Mouse (Mus musculus): ENCODE measurements at regions not wholly inside any gene's neighbourhood (a gene's known extent, or its start where the extent isn't known, plus 50 kb on each side); places are given as distances from the start of the nearest gene placed in this dataset.
"Not testable (repeated sequence)": the region's sequence is repeated elsewhere in the genome, so short reads cannot be mapped to it uniquely, and the experiment has no call there.

DNA sequence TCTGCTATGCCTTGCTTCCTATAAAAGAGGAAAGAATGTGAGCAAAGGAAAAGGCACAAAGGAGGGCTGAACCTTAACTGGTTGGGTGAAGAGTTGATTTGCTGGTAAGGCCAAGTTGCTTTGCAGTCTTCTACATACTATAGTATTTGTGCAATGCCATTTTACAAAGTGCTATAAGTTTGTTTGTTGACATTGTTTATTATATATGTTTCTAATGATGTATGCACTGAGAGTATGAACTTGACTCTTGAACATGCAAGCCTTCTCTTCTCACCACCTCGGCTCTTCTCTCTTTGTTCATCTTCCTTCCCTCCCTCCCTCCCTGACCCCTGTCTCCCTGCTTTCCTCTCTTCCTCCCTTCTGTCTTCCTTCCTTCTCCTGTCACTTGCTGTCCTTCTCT is 135.9 kb upstream of the 1700056E22Rik start:
- no peak overlapping the region for H3K4me3 ChIP-seq (ENCODE audit: control insufficient read depth, low read depth, low read length)
- TF ChIP-seq CTCF (IDR thresholded peaks at IDR 0.05; ENCODE audit: control insufficient read depth, insufficient read depth, insufficient replicate concordance, low read depth, low read length) (no peak), POLR2A (IDR thresholded peaks at IDR 0.05; ENCODE audit: control insufficient read depth, low read depth, low read length) (no peak)
- no peaks in the 10 kb centered on the region for H3K4me1 ChIP-seq (ENCODE audit: control insufficient read depth, insufficient read depth, low read length)
- no peaks in the 10 kb centered on the region for H3K36me3 ChIP-seq (ENCODE audit: control insufficient read depth, insufficient read depth, low read length)
- no peaks in the 10 kb centered on the region for H3K27me3 ChIP-seq (ENCODE audit: control insufficient read depth, insufficient read depth, low read length)
- H3K27ac ChIP-seq (ENCODE audit: control insufficient read depth, insufficient read depth, low read depth, low read length): no peak overlapping the region

DNA sequence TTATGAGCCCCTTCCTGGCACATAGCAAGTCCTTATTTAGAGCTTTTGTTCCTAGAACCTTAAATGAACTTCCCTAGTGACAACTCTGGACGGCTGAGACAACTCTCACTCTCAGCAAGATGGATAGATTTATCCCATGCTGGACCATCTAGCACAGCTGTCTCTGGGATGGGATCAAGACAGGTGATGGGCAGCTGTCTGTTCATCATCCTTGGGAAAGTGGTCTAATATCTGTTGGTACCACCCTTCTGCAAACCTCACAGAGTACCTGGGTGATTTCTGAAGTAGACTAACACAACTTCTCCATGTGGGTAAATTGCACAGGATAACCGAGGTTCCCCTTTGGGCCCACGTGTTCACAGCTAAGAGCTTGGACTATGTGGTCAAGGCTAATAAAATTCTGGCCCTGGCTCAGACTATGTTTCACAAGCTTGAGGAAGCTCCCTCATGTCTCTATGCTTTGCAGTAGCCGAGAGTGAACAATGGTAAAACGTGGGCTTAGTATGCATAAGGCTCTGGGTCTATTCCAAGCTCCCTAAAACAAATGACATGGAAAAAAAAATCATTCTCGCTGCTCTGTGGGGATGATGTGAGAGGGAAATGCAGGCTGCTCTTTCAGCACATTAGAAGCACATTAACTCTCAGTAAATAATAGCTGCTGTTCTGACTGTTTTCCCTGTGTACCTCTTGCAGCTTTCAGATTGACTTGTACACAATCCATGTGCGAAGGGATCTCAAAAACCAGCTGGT is 135.1 kb upstream of the 1700056E22Rik start:
- TF ChIP-seq POLR2A (IDR thresholded peaks at IDR 0.05; ENCODE audit: control insufficient read depth, low read depth, low read length): no peak
- TF ChIP-seq CTCF (IDR thresholded peaks at IDR 0.05; ENCODE audit: control insufficient read depth, insufficient read depth, insufficient replicate concordance, low read depth, low read length): no peak
- Histone ChIP-seq H3K36me3 (ENCODE audit: control insufficient read depth, insufficient read depth, low read length) (no peaks in the 10 kb centered on the region), H3K4me1 (ENCODE audit: control insufficient read depth, insufficient read depth, low read length) (no peaks in the 10 kb centered on the region), H3K27ac (ENCODE audit: control insufficient read depth, insufficient read depth, low read depth, low read length) (no peak overlapping the region), H3K27me3 (ENCODE audit: control insufficient read depth, insufficient read depth, low read length) (no peaks in the 10 kb centered on the region), H3K4me3 (ENCODE audit: control insufficient read depth, low read depth, low read length) (no peak overlapping the region)

DNA sequence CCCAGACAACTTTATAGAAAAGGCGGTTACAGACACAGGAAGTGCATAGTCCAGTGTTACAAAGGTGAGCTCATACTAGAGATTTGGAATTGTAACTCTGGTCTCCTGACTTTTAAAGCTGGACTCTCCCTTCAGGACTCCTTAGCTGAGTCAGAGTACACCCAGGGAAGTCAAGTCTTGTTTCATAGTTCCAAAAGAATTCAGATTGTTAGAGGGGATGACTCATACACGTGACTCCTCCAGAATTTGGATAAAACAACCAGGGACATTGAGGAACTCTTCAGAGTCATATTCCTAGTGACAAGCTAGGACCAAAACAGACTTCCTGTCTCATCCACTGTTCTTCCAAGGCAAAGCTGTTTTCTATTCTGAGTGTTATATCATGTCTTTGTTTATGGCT is 132.8 kb upstream of the 1700056E22Rik start:
- Histone ChIP-seq H3K27me3 (ENCODE audit: control insufficient read depth, insufficient read depth, low read length) (no peaks in the 10 kb centered on the region), H3K36me3 (ENCODE audit: control insufficient read depth, insufficient read depth, low read length) (no peaks in the 10 kb centered on the region), H3K4me3 (ENCODE audit: control insufficient read depth, low read depth, low read length) (no peak overlapping the region), H3K27ac (ENCODE audit: control insufficient read depth, insufficient read depth, low read depth, low read length) (no peak overlapping the region), H3K4me1 (ENCODE audit: control insufficient read depth, insufficient read depth, low read length) (no peaks in the 10 kb centered on the region)
- TF ChIP-seq POLR2A (IDR thresholded peaks at IDR 0.05; ENCODE audit: control insufficient read depth, low read depth, low read length): no peak
- TF ChIP-seq CTCF (IDR thresholded peaks at IDR 0.05; ENCODE audit: control insufficient read depth, insufficient read depth, insufficient replicate concordance, low read depth, low read length): no peak

GRCm38 (mm10) chr1:184162526-184162925 is 128.4 kb upstream of the 1700056E22Rik start:
- not testable (repeated sequence) for H3K36me3 ChIP-seq (ENCODE audit: control insufficient read depth, insufficient read depth, low read length); H3K27me3 ChIP-seq (ENCODE audit: control insufficient read depth, insufficient read depth, low read length); H3K27ac ChIP-seq (ENCODE audit: control insufficient read depth, insufficient read depth, low read depth, low read length); H3K4me3 ChIP-seq (ENCODE audit: control insufficient read depth, low read depth, low read length); H3K4me1 ChIP-seq (ENCODE audit: control insufficient read depth, insufficient read depth, low read length)

- no peak overlapping the region for H3K4me3 ChIP-seq (ENCODE audit: control insufficient read depth, low read depth, low read length)
- H3K36me3 ChIP-seq (ENCODE audit: control insufficient read depth, insufficient read depth, low read length): no peaks in the 10 kb centered on the region
- H3K4me1 ChIP-seq (ENCODE audit: control insufficient read depth, insufficient read depth, low read length): no peaks in the 10 kb centered on the region
- H3K27ac ChIP-seq (ENCODE audit: control insufficient read depth, insufficient read depth, low read depth, low read length): no peak overlapping the region
- TF ChIP-seq CTCF (IDR thresholded peaks at IDR 0.05; ENCODE audit: control insufficient read depth, insufficient read depth, insufficient replicate concordance, low read depth, low read length) (no peak), POLR2A (IDR thresholded peaks at IDR 0.05; ENCODE audit: control insufficient read depth, low read depth, low read length) (no peak)
- H3K27me3 ChIP-seq (ENCODE audit: control insufficient read depth, insufficient read depth, low read length): no peaks in the 10 kb centered on the region
These were observed 113.6 kb upstream of the 1700056E22Rik start for GRCm38 (mm10) chr1:184147713-184148112.

DNA sequence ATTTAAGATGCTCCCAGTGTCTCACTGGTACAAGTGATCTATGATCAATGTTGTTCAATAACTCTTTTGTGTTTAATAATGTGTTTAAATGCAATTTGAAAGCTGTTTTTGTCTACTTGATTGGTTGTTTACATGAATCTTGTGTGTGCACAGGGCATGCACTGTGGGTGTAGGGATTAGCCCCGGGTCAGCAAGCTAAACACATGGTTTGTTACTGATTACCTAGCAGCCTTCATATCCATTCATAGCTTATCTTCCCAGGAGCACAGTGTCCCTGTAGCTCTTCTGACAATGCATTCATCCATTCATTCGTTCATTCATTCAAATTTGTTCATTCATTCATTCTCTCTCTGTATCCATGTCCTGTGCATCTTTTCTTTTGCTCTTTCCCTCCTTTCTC is 108.9 kb upstream of the 1700056E22Rik start:
- no peaks in the 10 kb centered on the region for H3K27me3 ChIP-seq (ENCODE audit: control insufficient read depth, insufficient read depth, low read length)
- TF ChIP-seq CTCF (IDR thresholded peaks at IDR 0.05; ENCODE audit: control insufficient read depth, insufficient read depth, insufficient replicate concordance, low read depth, low read length): no peak
- TF ChIP-seq POLR2A (IDR thresholded peaks at IDR 0.05; ENCODE audit: control insufficient read depth, low read depth, low read length): no peak
- H3K27ac ChIP-seq (ENCODE audit: control insufficient read depth, insufficient read depth, low read depth, low read length): no peak overlapping the region
- H3K36me3 ChIP-seq (ENCODE audit: control insufficient read depth, insufficient read depth, low read length): no peaks in the 10 kb centered on the region
- H3K4me3 ChIP-seq (ENCODE audit: control insufficient read depth, low read depth, low read length): no peak overlapping the region
- no peaks in the 10 kb centered on the region for H3K4me1 ChIP-seq (ENCODE audit: control insufficient read depth, insufficient read depth, low read length)

- Histone ChIP-seq H3K4me3 (ENCODE audit: control insufficient read depth, low read depth, low read length) (no peak overlapping the region), H3K36me3 (ENCODE audit: control insufficient read depth, insufficient read depth, low read length) (no peaks in the 10 kb centered on the region), H3K4me1 (ENCODE audit: control insufficient read depth, insufficient read depth, low read length) (no peaks in the 10 kb centered on the region), H3K27me3 (ENCODE audit: control insufficient read depth, insufficient read depth, low read length) (no peaks in the 10 kb centered on the region), H3K27ac (ENCODE audit: control insufficient read depth, insufficient read depth, low read depth, low read length) (no peak overlapping the region)
- TF ChIP-seq CTCF (IDR thresholded peaks at IDR 0.05; ENCODE audit: control insufficient read depth, insufficient read depth, insufficient replicate concordance, low read depth, low read length) (no peak), POLR2A (IDR thresholded peaks at IDR 0.05; ENCODE audit: control insufficient read depth, low read depth, low read length) (no peak)
These were observed 106.4 kb upstream of the 1700056E22Rik start for GRCm38 (mm10) chr1:184140486-184140885.

- Histone ChIP-seq H3K27ac (ENCODE audit: control insufficient read depth, insufficient read depth, low read depth, low read length) (no peak overlapping the region), H3K36me3 (ENCODE audit: control insufficient read depth, insufficient read depth, low read length) (no peaks in the 10 kb centered on the region), H3K4me3 (ENCODE audit: control insufficient read depth, low read depth, low read length) (no peak overlapping the region), H3K4me1 (ENCODE audit: control insufficient read depth, insufficient read depth, low read length) (no peaks in the 10 kb centered on the region), H3K27me3 (ENCODE audit: control insufficient read depth, insufficient read depth, low read length) (no peaks in the 10 kb centered on the region)
- TF ChIP-seq POLR2A (IDR thresholded peaks at IDR 0.05; ENCODE audit: control insufficient read depth, low read depth, low read length) (no peak), CTCF (IDR thresholded peaks at IDR 0.05; ENCODE audit: control insufficient read depth, insufficient read depth, insufficient replicate concordance, low read depth, low read length) (no peak)
These were observed 106.0 kb upstream of the 1700056E22Rik start for GRCm38 (mm10) chr1:184140082-184140481.
